Mouse (Mus musculus) liver, embryonic 11.5 days (tissue): ENCODE results near the gene Hilpda. TPM values are rescaled to one million over a fixed set of nuclear protein-coding genes. Genes with fewer than 3 reads are reported as not detected.

Experiments
- ATAC-seq: fragments of 200-750 bp; cut with Nextera tagmentation; replicated peaks from 2 replicates; pipeline ENCODE4 v1.8.0; 2017; ENCODE audit warnings: moderate number of reproducible peaks, mild to moderate bottlenecking, moderate TSS enrichment, moderate library complexity; ENCODE audit not compliant: low FRiP score
- DNase-seq: peaks from one replicate; pipeline ENCODE4 v3.0.0-alpha.2; 2017; ENCODE audit warnings: low spot score
- H3K27ac ChIP-seq: fragments of 300-500 bp; sonication (generic); 2 replicates; pipeline ENCODE4 v1.5.1; 2014; ENCODE audit warnings: mild to moderate bottlenecking, low read depth, low read length, control low read depth
- H3K27me3 ChIP-seq: fragments of 300-500 bp; sonication (generic); replicated peaks from 2 replicates; pipeline ENCODE4 v1.6.1; 2014; ENCODE audit warnings: low read length, mixed read lengths; ENCODE audit not compliant: control insufficient read depth, insufficient read depth
- H3K36me3 ChIP-seq: fragments of 300-500 bp; sonication (generic); 2 replicates; pipeline ENCODE4 v1.6.1; 2014; ENCODE audit warnings: mild to moderate bottlenecking, low read length, moderate library complexity, mixed read lengths; ENCODE audit not compliant: control insufficient read depth, insufficient read depth
- H3K4me1 ChIP-seq: fragments of 300-500 bp; sonication (generic); replicated peaks from 2 replicates; pipeline ENCODE4 v1.6.1; 2014; ENCODE audit warnings: low read length, mixed read lengths; ENCODE audit not compliant: control insufficient read depth, insufficient read depth
- H3K4me2 ChIP-seq: fragments of 300-500 bp; sonication (generic); 2 replicates; pipeline ENCODE4 v1.6.1; 2014; ENCODE audit warnings: mild to moderate bottlenecking, control low read depth, moderate library complexity
- H3K4me3 ChIP-seq: fragments of 300-500 bp; sonication (generic); 2 replicates; pipeline ENCODE4 v1.5.1; 2014; ENCODE audit warnings: low read depth, low read length, control low read depth
- H3K9ac ChIP-seq: fragments of 300-500 bp; sonication (generic); 2 replicates; pipeline ENCODE4 v1.6.1; 2014; ENCODE audit warnings: low read depth, low read length, control low read depth
- H3K9me3 ChIP-seq: fragments of 300-500 bp; sonication (generic); 2 replicates; pipeline ENCODE4 v1.6.1; 2016; ENCODE audit warnings: low read length, inconsistent platforms, mixed read lengths; ENCODE audit not compliant: control insufficient read depth
- WGBS: fragments of 180-500 bp; shearing (Covaris S2); extraction: QIAGEN DNeasy Blood & Tissue Kit; methylation state at CpG from one replicate; pipeline ENCODE4 v1.1.7; 2014; 5-methylcytosine and 5-hydroxymethylcytosine counted together
- polyA plus RNA-seq: library from polyadenylated mRNA; unstranded; fragments of >200 nt; fragmentation: Nextera tagmentation; extraction: Ambion mirVana; gene quantifications from 2 replicates; pipeline ENCODE4 v1.2.1, GENCODE M21; 2014

The Hilpda gene
- polyA plus RNA-seq, 1 experiment from 2014 or later: 35.3 TPM

- Histone ChIP-seq H3K27me3 (no peaks in the 10 kb centered on the region), H3K4me1 (peaks cover 9% of the 10 kb centered on the region), H3K9ac (no peak overlapping the region), H3K4me2 (no peak overlapping the region), H3K4me3 (no peak overlapping the region), H3K9me3 (no peaks in the 10 kb centered on the region), H3K27ac (no peak overlapping the region), H3K36me3 (no peaks in the 10 kb centered on the region)
- ATAC-seq (no peak), DNase-seq (no peak)
- 37% methylated on average over 2 of the region's 2 CpGs for WGBS
Observed at GRCm38 (mm10) chr6:29241697-29242096, 30.6 kb upstream of the Hilpda start.

- 53% methylated on average over 1 of the region's 1 CpGs for WGBS
- no peak overlapping the region for H3K4me3 ChIP-seq
- no peaks in the 10 kb centered on the region for H3K27me3 ChIP-seq
- no peak overlapping the region for H3K9ac ChIP-seq
- H3K4me1 ChIP-seq: peaks cover 9% of the 10 kb centered on the region
- ATAC-seq: no peak
- H3K9me3 ChIP-seq: no peaks in the 10 kb centered on the region
- H3K27ac ChIP-seq: no peak overlapping the region
- no peaks in the 10 kb centered on the region for H3K36me3 ChIP-seq
- H3K4me2 ChIP-seq: no peak overlapping the region
- DNase-seq: no peak
Observed at GRCm38 (mm10) chr6:29242265-29242664, 30.0 kb upstream of the Hilpda start.

GRCm38 (mm10) chr6:29245272-29246120 lies 26.8 kb upstream of the Hilpda start:
- H3K4me2 ChIP-seq: peak overlapping the region; percentile 33
- H3K9ac ChIP-seq: no peak overlapping the region
- WGBS: 43% methylated on average over 14 of the region's 14 CpGs
- peak; percentile 42 for ATAC-seq
- H3K27ac ChIP-seq: no peak overlapping the region
- no peaks in the 10 kb centered on the region; the same call in 1 of the 2 replicates for H3K27me3 ChIP-seq
- peaks cover 9% of the 10 kb centered on the region for H3K4me1 ChIP-seq
- no peak for DNase-seq
- H3K4me3 ChIP-seq: no peak overlapping the region
- H3K9me3 ChIP-seq: no peaks in the 10 kb centered on the region
- no peaks in the 10 kb centered on the region for H3K36me3 ChIP-seq

GRCm38 (mm10) chr6:29246183-29246582 lies 26.1 kb upstream of the Hilpda start:
- ATAC-seq: no peak
- Histone ChIP-seq H3K4me2 (peak overlapping the region; percentile 33), H3K27ac (no peak overlapping the region), H3K4me1 (peaks cover 9% of the 10 kb centered on the region), H3K4me3 (no peak overlapping the region), H3K9ac (no peak overlapping the region), H3K36me3 (no peaks in the 10 kb centered on the region), H3K9me3 (no peaks in the 10 kb centered on the region), H3K27me3 (no peaks in the 10 kb centered on the region; the same call in 1 of the 2 replicates)
- no peak for DNase-seq
- WGBS: 68% methylated on average over 3 of the region's 3 CpGs

GRCm38 (mm10) chr6:29246585-29246984 lies 25.7 kb upstream of the Hilpda start:
- Histone ChIP-seq H3K4me2 (no peak overlapping the region), H3K27ac (no peak overlapping the region), H3K4me3 (no peak overlapping the region), H3K27me3 (no peaks in the 10 kb centered on the region; the same call in 1 of the 2 replicates), H3K36me3 (no peaks in the 10 kb centered on the region), H3K9ac (no peak overlapping the region), H3K9me3 (no peaks in the 10 kb centered on the region), H3K4me1 (peaks cover 9% of the 10 kb centered on the region)
- 48% methylated on average over 5 of the region's 5 CpGs for WGBS
- no peak for DNase-seq
- ATAC-seq: no peak

- ATAC-seq: no peak
- Histone ChIP-seq H3K27me3 (no peaks in the 10 kb centered on the region; the same call in 1 of the 2 replicates), H3K4me2 (no peak overlapping the region), H3K9me3 (no peaks in the 10 kb centered on the region), H3K4me1 (peaks cover 9% of the 10 kb centered on the region), H3K27ac (no peak overlapping the region), H3K9ac (no peak overlapping the region), H3K36me3 (no peaks in the 10 kb centered on the region), H3K4me3 (no peak overlapping the region)
- no peak for DNase-seq
- WGBS: 58% methylated on average over 4 of the region's 4 CpGs
Observed at GRCm38 (mm10) chr6:29247072-29247471, 25.2 kb upstream of the Hilpda start.

GRCm38 (mm10) chr6:29259418-29259817 lies 12.9 kb upstream of the Hilpda start:
- ATAC-seq: no peak
- Histone ChIP-seq H3K9me3 (no peaks in the 10 kb centered on the region), H3K4me2 (no peak overlapping the region), H3K4me3 (no peak overlapping the region), H3K4me1 (0 out of 2 replicates have a peak, but pooled peaks cover 3% of the 10 kb centered on the region), H3K27ac (no peak overlapping the region), H3K27me3 (no peaks in the 10 kb centered on the region), H3K9ac (no peak overlapping the region), H3K36me3 (no peaks in the 10 kb centered on the region)
- no peak for DNase-seq
- WGBS: 73% methylated on average over 1 of the region's 1 CpGs

GRCm38 (mm10) chr6:29261831-29262230 lies 10.5 kb upstream of the Hilpda start:
- H3K27ac ChIP-seq: no peak overlapping the region
- H3K9me3 ChIP-seq: no peaks in the 10 kb centered on the region
- no peak overlapping the region for H3K4me3 ChIP-seq
- H3K27me3 ChIP-seq: no peaks in the 10 kb centered on the region; the same call in 1 of the 2 replicates
- no peaks in the 10 kb centered on the region for H3K36me3 ChIP-seq
- no peak overlapping the region for H3K4me2 ChIP-seq
- DNase-seq (no peak), ATAC-seq (no peak)
- no peak overlapping the region for H3K9ac ChIP-seq
- 69% methylated on average over 5 of the region's 5 CpGs for WGBS
- no peaks in the 10 kb centered on the region for H3K4me1 ChIP-seq
